Comparison of ENCODE assay signal across 14 mouse cellular contexts in the genomic region with DNA sequence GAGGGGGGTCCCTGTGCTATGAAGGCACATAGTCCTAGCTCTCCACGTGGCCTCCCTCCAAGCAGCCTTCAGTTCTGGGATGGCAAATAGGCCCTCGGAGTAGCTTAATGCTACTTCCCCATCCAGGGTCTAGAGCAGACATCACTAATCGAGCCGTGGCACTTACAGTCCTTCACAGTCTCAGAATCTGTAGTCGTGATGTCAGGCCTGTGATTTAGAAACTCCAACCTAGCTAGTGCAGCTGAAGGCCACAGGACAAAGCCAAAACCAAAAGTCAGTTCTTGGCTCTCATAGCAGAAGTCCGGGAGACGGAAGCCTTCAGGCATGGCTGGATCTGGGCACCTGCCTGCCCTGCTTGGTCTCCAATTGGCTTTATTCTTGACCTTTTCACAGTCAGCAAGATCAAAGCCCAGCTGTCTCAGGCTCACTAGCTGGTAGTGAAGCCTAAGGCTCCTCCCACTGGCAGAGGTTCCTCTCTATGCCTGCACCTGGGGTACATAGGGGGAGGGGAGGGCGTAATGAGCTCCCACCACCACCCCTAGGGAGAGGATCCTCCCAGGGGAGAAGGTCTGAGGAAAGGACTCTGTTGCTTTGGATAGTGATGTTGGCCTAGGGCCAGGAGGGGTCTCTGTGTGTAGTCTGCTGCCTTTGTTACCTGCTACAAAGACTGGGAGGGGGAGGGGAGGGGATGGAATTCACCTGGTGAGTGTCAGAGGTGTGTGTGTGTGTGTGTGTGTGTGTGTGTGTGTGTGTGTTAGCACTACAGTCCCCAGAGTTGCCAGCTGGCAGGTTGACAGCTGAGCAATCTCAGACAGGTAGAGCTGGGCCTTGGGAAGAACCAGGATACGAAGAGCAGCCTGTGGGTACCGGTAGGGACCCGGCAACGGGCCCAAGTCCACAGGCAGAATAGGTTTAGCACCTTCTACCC.
"Had no signal": no experiment of that assay in that cellular context is flagged by ENCODE, and none has a peak within 500 bp of the region (broad histone marks: within the 10 kb centered on the region; RNA-seq: fewer than 3 reads in every experiment).

No protein-coding gene starts in this region.

- ATAC-seq: intestine, embryonic 16.5 days; midbrain, embryonic 15.5 days had no signal

- DNase-seq: layer of hippocampus, adult 9-11 months; layer of hippocampus, postnatal 36 days; lung, embryonic 14.5 days; lung, postnatal 10 days; lung, postnatal 4 days; right cerebral cortex, postnatal 14 days had no signal

- H3K27me3 ChIP-seq: liver, embryonic 15.5 days had no signal

- H3K4me2 ChIP-seq: limb, embryonic 15.5 days; liver, embryonic 15.5 days; lung, embryonic 14.5 days; midbrain, embryonic 11.5 days; midbrain, embryonic 15.5 days; neural tube, embryonic 13.5 days had no signal

- H3K36me3 ChIP-seq: limb, embryonic 15.5 days; midbrain, embryonic 15.5 days; neural tube, embryonic 13.5 days had no signal

- H3K9me3 ChIP-seq: limb, embryonic 15.5 days; liver, embryonic 15.5 days; midbrain, embryonic 15.5 days; neural tube, embryonic 13.5 days had no signal

- H3K27ac ChIP-seq: kidney, postnatal 0 days; limb, embryonic 15.5 days; liver, embryonic 15.5 days; midbrain, embryonic 15.5 days; neural tube, embryonic 13.5 days had no signal

- H3K4me3 ChIP-seq: limb, embryonic 15.5 days; liver, embryonic 15.5 days; megakaryocyte, embryonic 14.5 days; midbrain, embryonic 15.5 days; neural tube, embryonic 13.5 days had no signal

- H3K9ac ChIP-seq: limb, embryonic 15.5 days; liver, embryonic 15.5 days; lung, embryonic 14.5 days; midbrain, embryonic 15.5 days had no signal
